Mouse (Mus musculus) CH12.LX (cell line): ENCODE measurements around the gene Oaz1. TPM values are rescaled to one million over a fixed set of nuclear protein-coding genes. Genes with fewer than 3 reads are reported as not detected.

Source experiments
- DNase-seq: peaks from one replicate; pipeline ENCODE4 v3.0.0-alpha.2; 2013; ENCODE audit errors: extremely low read depth
- H3K27ac ChIP-seq: 2 replicates; pipeline ENCODE4 v1.5.1; 2012; ENCODE audit warnings: low read depth, mild to moderate bottlenecking, control low read depth, moderate library complexity; ENCODE audit not compliant: insufficient read depth
- H3K27me3 ChIP-seq: replicated peaks from 2 replicates; pipeline ENCODE3; 2012; ENCODE audit warnings: inconsistent platforms
- H3K36me3 ChIP-seq, 2 experiments: replicated peaks in 1 of 2; 2 replicates each; pipeline versions ENCODE3 to v1.6.1; 2012; ENCODE audit warnings: inconsistent platforms in 1 of 2, low read length in 1 of 2, mild to moderate bottlenecking in 1 of 2, mixed read lengths in 1 of 2, moderate library complexity in 1 of 2; ENCODE audit not compliant: control insufficient read depth in 1 of 2, insufficient read depth in 1 of 2
- H3K4me1 ChIP-seq, 2 experiments: 2 replicates each; pipeline ENCODE4 v1.6.1; 2012; ENCODE audit warnings: inconsistent platforms in 1 of 2, moderate library complexity in 1 of 2; ENCODE audit not compliant: insufficient read depth in 2 of 2, control insufficient read depth in 1 of 2
- H3K4me2 ChIP-seq: 2 replicates; pipeline ENCODE4 v1.6.1; 2012; ENCODE audit warnings: low read depth, mild to moderate bottlenecking, control low read depth; ENCODE audit not compliant: poor library complexity, insufficient read depth, severe bottlenecking
- H3K4me3 ChIP-seq, 3 experiments: fragments of 150-350 bp in 1 of 3; sonication (generic) in 1 of 3; replicated peaks in 1 of 3; 2 replicates each; pipeline versions ENCODE3 to v1.5.1; 2011 to 2012; ENCODE audit warnings: low read depth in 2 of 3, low read length in 2 of 3, mild to moderate bottlenecking in 2 of 3, moderate library complexity in 2 of 3, control low read depth in 1 of 3, improper control_type of control experiment in 1 of 3, inconsistent platforms in 1 of 3, mixed read lengths in 1 of 3; ENCODE audit not compliant: poor library complexity in 1 of 3
- H3K79me2 ChIP-seq: replicated peaks from 2 replicates; pipeline ENCODE4 v1.6.1; 2012; ENCODE audit warnings: mild to moderate bottlenecking, moderate library complexity; ENCODE audit not compliant: control insufficient read depth, poor library complexity, insufficient read depth, severe bottlenecking; ENCODE audit errors: extremely low read depth
- H3K9ac ChIP-seq: 2 replicates; pipeline ENCODE4 v1.6.1; 2012; ENCODE audit warnings: low read depth, mild to moderate bottlenecking, control low read depth, moderate library complexity; ENCODE audit not compliant: insufficient read depth
- H3K9me3 ChIP-seq: replicated peaks from 2 replicates; pipeline ENCODE3; 2012; ENCODE audit warnings: low read length, inconsistent platforms, mixed read lengths
- BHLHE40 ChIP-seq: IDR thresholded peaks from 2 replicates; pipeline ENCODE4 v1.6.1; 2011; ENCODE audit warnings: mild to moderate bottlenecking, low read depth, low read length, improper control_type of control experiment
- CHD2 ChIP-seq: IDR thresholded peaks from 2 replicates; pipeline ENCODE4 v1.6.1; 2011; ENCODE audit warnings: low read length, improper control_type of control experiment
- E2F4 ChIP-seq: IDR thresholded peaks from 2 replicates; pipeline ENCODE4 v1.6.1; 2011; ENCODE audit warnings: low read depth, low read length, improper control_type of control experiment; ENCODE audit not compliant: insufficient replicate concordance
- ELF1 ChIP-seq: IDR thresholded peaks from 2 replicates; pipeline ENCODE4 v1.6.1; 2014; ENCODE audit warnings: low read depth, mild to moderate bottlenecking, inconsistent platforms, low read length, improper control_type of control experiment
- HCFC1 ChIP-seq: IDR thresholded peaks from 2 replicates; pipeline ENCODE4 v1.6.1; 2012; ENCODE audit warnings: low read depth, mild to moderate bottlenecking, inconsistent platforms, low read length, improper control_type of control experiment
- KAT2A ChIP-seq: IDR thresholded peaks from 2 replicates; pipeline ENCODE4 v1.6.1; 2012; ENCODE audit warnings: low read length, improper control_type of control experiment, inconsistent platforms; ENCODE audit not compliant: insufficient replicate concordance
- MAX ChIP-seq: IDR thresholded peaks from 2 replicates; pipeline ENCODE4 v1.6.1; 2011; ENCODE audit warnings: low read length, improper control_type of control experiment
- MAZ ChIP-seq: IDR thresholded peaks from 2 replicates; pipeline ENCODE4 v1.6.1; 2012; ENCODE audit warnings: low read depth, mild to moderate bottlenecking, inconsistent platforms, low read length, improper control_type of control experiment, moderate library complexity
- MEF2A ChIP-seq: IDR thresholded peaks from 2 replicates; pipeline ENCODE4 v1.6.1; 2014; ENCODE audit warnings: low read depth, mild to moderate bottlenecking, inconsistent platforms, low read length, improper control_type of control experiment, borderline replicate concordance
- MXI1 ChIP-seq: IDR thresholded peaks from 2 replicates; pipeline ENCODE4 v1.6.1; 2011; ENCODE audit warnings: mild to moderate bottlenecking, low read depth, low read length, improper control_type of control experiment
- MYC ChIP-seq: IDR thresholded peaks from 2 replicates; pipeline ENCODE4 v1.6.1; 2011; ENCODE audit warnings: low read depth, mild to moderate bottlenecking, improper control_type of control experiment, low read length
- NELFE ChIP-seq: IDR thresholded peaks from 2 replicates; pipeline ENCODE4 v1.6.1; 2011; ENCODE audit warnings: low read depth, low read length, improper control_type of control experiment
- NRF1 ChIP-seq: IDR thresholded peaks from 2 replicates; pipeline ENCODE4 v1.6.1; 2014; ENCODE audit warnings: low read depth, mild to moderate bottlenecking, inconsistent platforms, low read length, improper control_type of control experiment, moderate library complexity
- PAX5 ChIP-seq: IDR thresholded peaks from 2 replicates; pipeline ENCODE4 v1.6.1; 2012; ENCODE audit warnings: low read length, inconsistent platforms, mixed read lengths
- POLR2A ChIP-seq: IDR thresholded peaks from 2 replicates; pipeline ENCODE4 v1.6.1; 2011; ENCODE audit warnings: low read depth, mild to moderate bottlenecking, improper control_type of control experiment, low read length
- POLR2AphosphoS2 ChIP-seq: IDR thresholded peaks from 2 replicates; pipeline ENCODE4 v1.6.1; 2011; ENCODE audit warnings: low read depth, low read length, improper control_type of control experiment
- RAD21 ChIP-seq: IDR thresholded peaks from 2 replicates; pipeline ENCODE4 v1.6.1; 2011; ENCODE audit warnings: low read depth, mild to moderate bottlenecking, low read length, improper control_type of control experiment, moderate library complexity
- SIN3A ChIP-seq: IDR thresholded peaks from 2 replicates; pipeline ENCODE4 v1.6.1; 2012; ENCODE audit warnings: low read length, improper control_type of control experiment, inconsistent platforms
- TBP ChIP-seq: conservative IDR thresholded peaks from 2 replicates; pipeline ENCODE4 v1.6.1; 2011; ENCODE audit warnings: low read depth, low read length, improper control_type of control experiment
- TCF12 ChIP-seq: IDR thresholded peaks from 2 replicates; pipeline ENCODE4 v1.6.1; 2014; ENCODE audit warnings: low read depth, mild to moderate bottlenecking, inconsistent platforms, low read length, improper control_type of control experiment
- UBTF ChIP-seq: IDR thresholded peaks from 2 replicates; pipeline ENCODE4 v1.6.1; 2012; ENCODE audit warnings: low read depth, mild to moderate bottlenecking, inconsistent platforms, low read length, improper control_type of control experiment, moderate library complexity
- USF1 ChIP-seq: IDR thresholded peaks from 2 replicates; pipeline ENCODE4 v1.6.1; 2014; ENCODE audit warnings: low read depth, mild to moderate bottlenecking, inconsistent platforms, low read length, improper control_type of control experiment
- ZC3H11A ChIP-seq: IDR thresholded peaks from 2 replicates; pipeline ENCODE4 v1.6.1; 2012; ENCODE audit warnings: low read depth, mild to moderate bottlenecking, inconsistent platforms, low read length, improper control_type of control experiment
- ZMIZ1 ChIP-seq: IDR thresholded peaks from 2 replicates; pipeline ENCODE4 v1.6.1; 2012; ENCODE audit warnings: low read depth, mild to moderate bottlenecking, inconsistent platforms, low read length, improper control_type of control experiment
- ZNF384 ChIP-seq: IDR thresholded peaks from 2 replicates; pipeline ENCODE4 v1.6.1; 2012; ENCODE audit warnings: low read depth, low read length, improper control_type of control experiment, inconsistent platforms
- dilution Hi-C: fragments of 300-500 bp; cut with MboI; formaldehyde crosslinking; loops from 2 replicates; pipeline ENCODE4 v1.14.3; 2020; ENCODE audit warnings: low sequenced_read_pairs; ENCODE audit not compliant: extremely low pct_unique_long_range_greater_than_20kb, extremely low pct_ligation_motif_present
- in situ Hi-C: fragments of 300-500 bp; cut with MboI; formaldehyde crosslinking; loops from 3 replicates; pipeline ENCODE4 v1.14.3; 2019; ENCODE audit warnings: low sequenced_read_pairs, low pct_ligation_motif_present, low pct_unique_long_range_greater_than_20kb, mixed read lengths
- polyA plus RNA-seq: library from polyadenylated mRNA; unstranded; fragments of >175 nt; gene quantifications from 2 replicates; pipeline ENCODE4 v1.2.1, GENCODE M21; 2012; ENCODE audit warnings: low read depth; ENCODE audit not compliant: insufficient read length
- total RNA-seq, 2 experiments: library from RNA; depleted of rRNA; stranded (reverse); fragments of 300-350 nt in 1 of 2; fragments of >200 nt in 1 of 2; gene quantifications; 2 replicates each; pipeline ENCODE4 v1.2.3; 2012 to 2014

Gene Oaz1
- total and polyA plus RNA-seq, 3 experiments: 646 to 1,081 (median 899) TPM

DNA sequence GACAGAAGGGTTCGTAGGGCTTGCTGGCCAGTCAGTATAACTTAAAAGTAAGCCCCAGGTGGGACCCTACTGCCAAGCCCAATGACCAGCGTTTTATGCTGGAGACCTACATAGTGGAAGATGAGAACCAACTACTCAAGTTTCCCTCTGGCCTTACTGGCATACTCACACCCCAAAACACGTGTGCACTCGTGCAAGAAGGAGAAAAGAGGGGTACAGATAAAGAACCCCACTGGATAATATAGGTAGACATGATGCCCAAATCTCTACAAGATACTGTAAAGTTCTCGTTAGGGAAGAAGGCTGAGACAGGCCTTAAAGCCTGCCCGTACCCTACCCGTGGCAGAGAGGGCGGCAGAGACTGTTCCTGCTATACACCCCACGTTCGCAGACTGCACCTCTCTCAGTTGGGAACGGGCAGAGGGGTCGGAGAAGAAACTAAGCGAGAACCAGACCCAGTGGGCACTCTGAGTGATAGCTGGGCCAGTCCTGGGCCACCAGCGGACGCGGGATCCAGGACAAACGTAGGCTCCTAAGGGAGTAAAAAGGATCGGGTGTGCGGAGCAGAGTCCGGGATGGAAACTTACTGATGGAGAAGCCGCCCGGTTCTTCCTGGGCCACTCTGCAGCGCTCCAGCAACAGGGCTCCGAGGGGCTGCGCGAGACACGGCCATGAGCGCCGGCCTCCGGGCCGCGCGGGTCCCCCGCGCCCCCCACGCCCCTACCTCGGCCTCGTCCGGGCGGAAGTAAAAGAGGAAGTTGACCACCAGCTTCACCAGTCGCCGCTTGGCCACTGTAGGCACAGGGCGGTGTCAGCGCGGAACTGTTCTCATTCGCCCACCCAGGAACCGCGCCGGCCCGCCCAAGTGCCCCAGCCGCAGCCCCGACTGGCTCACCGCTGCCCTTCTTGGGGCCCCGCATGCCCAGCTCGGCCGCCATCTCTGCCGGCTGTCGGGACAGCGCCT lies 29.0 kb upstream of the Oaz1 start:
- Histone ChIP-seq H3K36me3 (peaks cover 52 to 68% of the 10 kb centered on the region in 2 experiments), H3K4me1 (peaks cover 10 to 33% of the 10 kb centered on the region in 2 experiments), H3K4me3 (peak overlapping the region; percentile 68 to 94 (median 87)), H3K9me3 (no peaks in the 10 kb centered on the region), H3K27ac (peak overlapping the region; percentile 91), H3K4me2 (peak overlapping the region; percentile 75), H3K79me2 (peaks cover 47% of the 10 kb centered on the region), H3K9ac (peak overlapping the region; percentile 89), H3K27me3 (no peaks in the 10 kb centered on the region)
- TF ChIP-seq MXI1: 0 out of 2 replicates have a peak, but pooled peaks have one; percentile 3
- peak; percentile 65 for TF ChIP-seq HCFC1
- 0 out of 2 replicates have a peak, but pooled peaks have one; percentile 20 for TF ChIP-seq MAX
- no peak for TF ChIP-seq ZC3H11A
- peak; percentile 61 for TF ChIP-seq ELF1
- 0 out of 2 replicates have a peak, but pooled peaks have one; percentile 28 for TF ChIP-seq MYC
- 0 out of 2 replicates have a peak, but pooled peaks have one; percentile 17 for TF ChIP-seq BHLHE40
- no peak; the same call in 1 of the 2 replicates for TF ChIP-seq UBTF
- no peak for TF ChIP-seq USF1
- TF ChIP-seq PAX5: no peak
- in situ Hi-C loops: loop anchor here (5.0 kb wide), 1 partner anchor 35 kb away; no protein-coding TSS in a partner anchor
- DNase-seq: peak; percentile 52
- dilution Hi-C loops: no loop called here

- Histone ChIP-seq H3K4me3 (peak within 1 kb of the TSS; percentile 68 to 94 (median 87)), H3K36me3 (peaks cover 52 to 68% of the 10 kb centered on the region in 2 experiments), H3K27me3 (no peaks in the 10 kb centered on the region), H3K9ac (peak within 1 kb of the TSS; percentile 99), H3K27ac (peak within 1 kb of the TSS; percentile 91), H3K4me1 (peaks cover 10 to 33% of the 10 kb centered on the region in 2 experiments), H3K79me2 (peaks cover 47% of the 10 kb centered on the region), H3K9me3 (no peaks in the 10 kb centered on the region), H3K4me2 (peak within 1 kb of the TSS; percentile 75)
- DNase-seq: peak; percentile 96
- TF ChIP-seq ZMIZ1 (peak; percentile 59), NELFE (peak; percentile 76), BHLHE40 (peak; percentile 41; the same call in 1 of the 2 replicates), MEF2A (no peak), PAX5 (no peak), TCF12 (peak; percentile 61), ZNF384 (no peak), MAX (peak; percentile 88), TBP (peak; percentile 71), ELF1 (peak; percentile 94), POLR2A (peak; percentile 94), MAZ (no peak), POLR2AphosphoS2 (peak; percentile 70; the same call in 1 of the 2 replicates), E2F4 (peak; percentile 44; the same call in 1 of the 2 replicates), UBTF (no peak), HCFC1 (peak; percentile 88), MXI1 (peak; percentile 71; the same call in 1 of the 2 replicates), KAT2A (peak; percentile 94), MYC (peak; percentile 83), CHD2 (peak; percentile 95), RAD21 (no peak), NRF1 (peak; percentile 88), SIN3A (no peak; the same call in none of the 2 replicates)
- dilution Hi-C loops (no loop called here), in situ Hi-C loops (loop anchor here (5.0 kb wide), 1 partner anchor 36 kb away; no protein-coding TSS in a partner anchor)
Observed at GRCm38 (mm10) chr10:80798150-80799006, 28.1 kb upstream of the Oaz1 start, which contains the start of the genes Sf3a2 and Plekhj1. Gene Sf3a2 (plus strand): TSS chr10:80798198. Gene Plekhj1 (minus strand): TSS chr10:80798626.
